Mouse (Mus musculus) neural tube, embryonic 11.5 days (tissue): ENCODE results near the gene Noxred1. TPM values are rescaled to one million over a fixed set of nuclear protein-coding genes. Genes with fewer than 3 reads are reported as not detected.

Source experiments
- ATAC-seq: fragments of 200-750 bp; cut with Nextera tagmentation; 2 replicates; pipeline ENCODE4 v1.8.0; 2017; ENCODE audit warnings: moderate number of reproducible peaks, mild to moderate bottlenecking, moderate TSS enrichment, moderate library complexity; ENCODE audit not compliant: insufficient read depth, low FRiP score, low TSS enrichment
- DNase-seq: peaks from one replicate; pipeline ENCODE4 v3.0.0-alpha.2; 2015; ENCODE audit warnings: low spot score
- H3K27ac ChIP-seq: fragments of 300-500 bp; sonication (generic); 2 replicates; pipeline ENCODE4 v1.5.1; 2014; ENCODE audit warnings: low read depth, mild to moderate bottlenecking, low read length
- H3K27me3 ChIP-seq: fragments of 300-500 bp; sonication (generic); 2 replicates; pipeline ENCODE4 v1.6.1; 2014; ENCODE audit warnings: mild to moderate bottlenecking, low read length, mixed read lengths; ENCODE audit not compliant: control insufficient read depth, insufficient read depth
- H3K36me3 ChIP-seq: fragments of 300-500 bp; sonication (generic); 2 replicates; pipeline ENCODE4 v1.6.1; 2014; ENCODE audit warnings: mild to moderate bottlenecking, low read length, moderate library complexity, mixed read lengths; ENCODE audit not compliant: control insufficient read depth, insufficient read depth
- H3K4me1 ChIP-seq: fragments of 300-500 bp; sonication (generic); 2 replicates; pipeline ENCODE4 v1.6.1; 2014; ENCODE audit warnings: low read length, mixed read lengths; ENCODE audit not compliant: control insufficient read depth, insufficient read depth
- H3K4me2 ChIP-seq: fragments of 300-500 bp; sonication (generic); 2 replicates; pipeline ENCODE4 v1.6.1; 2014; ENCODE audit warnings: low read depth, mild to moderate bottlenecking, moderate library complexity
- H3K4me3 ChIP-seq: fragments of 300-500 bp; sonication (generic); 2 replicates; pipeline ENCODE4 v1.5.1; 2014; ENCODE audit warnings: low read depth, low read length
- H3K9ac ChIP-seq: fragments of 300-500 bp; sonication (generic); 2 replicates; pipeline ENCODE4 v1.6.1; 2014; ENCODE audit warnings: mild to moderate bottlenecking, low read length
- H3K9me3 ChIP-seq: fragments of 300-500 bp; sonication (generic); 2 replicates; pipeline ENCODE4 v1.6.1; 2016; ENCODE audit warnings: low read length; ENCODE audit not compliant: control insufficient read depth
- WGBS: fragments of 180-500 bp; shearing (Covaris S2); extraction: QIAGEN DNeasy Blood & Tissue Kit; methylation state at CpG from one replicate; pipeline ENCODE4 v1.1.7; 2014; 5-methylcytosine and 5-hydroxymethylcytosine counted together
- microRNA-seq: library from miRNA; unstranded; fragments of <30 nt; microRNA quantifications from one replicate; pipeline ENCODE4, GENCODE M21; 2016
- polyA plus RNA-seq: library from polyadenylated mRNA; unstranded; fragments of >200 nt; fragmentation: Nextera tagmentation; extraction: Ambion mirVana; gene quantifications from 2 replicates; pipeline ENCODE4 v1.2.1, GENCODE M21; 2014

Gene Noxred1
- polyA plus RNA-seq, 1 experiment from 2014 or later = 0.78 TPM

- H3K4me2 ChIP-seq = no peak overlapping the region
- ATAC-seq = no peak
- 91% methylated on average over 1 of the region's 1 CpGs for WGBS
These were observed 43.5 kb downstream of the Noxred1 start for GRCm38 (mm10) chr12:87195069-87195468.

GRCm38 (mm10) chr12:87193008-87193407 is 45.5 kb downstream of the Noxred1 start:
- whole genome bisulfite sequencing = 91% methylated on average over 3 of the region's 3 CpGs

More at GRCm38 (mm10) chr12:87195069-87195468, 43.5 kb downstream of the Noxred1 start:
- Histone ChIP-seq H3K27ac (no peak overlapping the region), H3K4me1 (peaks cover 5% of the 10 kb centered on the region; the same call in 1 of the 2 replicates), H3K9ac (no peak overlapping the region), H3K4me3 (no peak overlapping the region), H3K27me3 (no peaks in the 10 kb centered on the region), H3K9me3 (no peaks in the 10 kb centered on the region), H3K36me3 (no peaks in the 10 kb centered on the region)
- no peak for DNase-seq

GRCm38 (mm10) chr12:87177631-87178030 is 60.9 kb downstream of the Noxred1 start:
- no peaks in the 10 kb centered on the region for H3K36me3 ChIP-seq
- ATAC-seq = no peak

More at GRCm38 (mm10) chr12:87193008-87193407, 45.5 kb downstream of the Noxred1 start:
- no peak overlapping the region for H3K4me3 ChIP-seq
- no peaks in the 10 kb centered on the region for H3K4me1 ChIP-seq
- no peak overlapping the region for H3K27ac ChIP-seq
- H3K9ac ChIP-seq = no peak overlapping the region
- no peaks in the 10 kb centered on the region for H3K36me3 ChIP-seq
- no peaks in the 10 kb centered on the region for H3K9me3 ChIP-seq
- H3K4me2 ChIP-seq = no peak overlapping the region
- H3K27me3 ChIP-seq = no peaks in the 10 kb centered on the region
- ATAC-seq = no peak
- no peak for DNase-seq

GRCm38 (mm10) chr12:87175194-87175946 is 63.2 kb downstream of the Noxred1 start:
- WGBS = 82% methylated on average over 4 of the region's 4 CpGs
- Histone ChIP-seq H3K27ac (no peak overlapping the region), H3K27me3 (no peaks in the 10 kb centered on the region), H3K36me3 (no peaks in the 10 kb centered on the region), H3K9ac (no peak overlapping the region), H3K4me1 (no peaks in the 10 kb centered on the region), H3K9me3 (no peaks in the 10 kb centered on the region), H3K4me2 (no peak overlapping the region), H3K4me3 (no peak overlapping the region)
- ATAC-seq (no peak), DNase-seq (no peak)

More at GRCm38 (mm10) chr12:87177631-87178030, 60.9 kb downstream of the Noxred1 start:
- no peaks in the 10 kb centered on the region for H3K27me3 ChIP-seq
- no peaks in the 10 kb centered on the region for H3K4me1 ChIP-seq
- no peak overlapping the region for H3K9ac ChIP-seq
- H3K27ac ChIP-seq = no peak overlapping the region
- no peak for DNase-seq
- no peak overlapping the region for H3K4me3 ChIP-seq
- H3K9me3 ChIP-seq = no peaks in the 10 kb centered on the region
- WGBS = 94% methylated on average over 4 of the region's 4 CpGs
- no peak overlapping the region for H3K4me2 ChIP-seq

Small RNA genes within 50 kb of the gene (microRNA-seq; reads per million reads assigned to microRNA genes)
- not detected for gene Gm47293

Other genes starting within 250 kb of the Noxred1 start
- 1.4 and 2.1 TPM in 2 replicates for gene Zdhhc22, start 248.3 kb downstream of the Noxred1 start, polyA plus RNA-seq
- 0.74 and 0.78 TPM in 2 replicates for gene Tmem63c, start 217.4 kb downstream of the Noxred1 start, polyA plus RNA-seq
- 0.24 and 0.56 TPM in 2 replicates for gene Ngb, start 136.2 kb downstream of the Noxred1 start, polyA plus RNA-seq
- 31.8 and 31.9 TPM in 2 replicates for gene Gstz1, start 91.6 kb downstream of the Noxred1 start, polyA plus RNA-seq
- 14.3 and 17.6 TPM in 2 replicates for gene Pomt2, start 90.8 kb downstream of the Noxred1 start, polyA plus RNA-seq
- gene Samd15, start 39.0 kb downstream of the Noxred1 start, polyA plus RNA-seq = 0.77 and 1.8 TPM in 2 replicates
- gene Tmed8, start 38.3 kb downstream of the Noxred1 start, polyA plus RNA-seq = 4.7 and 5.0 TPM in 2 replicates
- gene Vipas39, start 27.5 kb upstream of the Noxred1 start, polyA plus RNA-seq = 62.5 and 62.9 TPM in 2 replicates
- gene Ahsa1, start 27.7 kb upstream of the Noxred1 start, polyA plus RNA-seq = 224 and 233 TPM in 2 replicates
- 0.34 and 0.94 TPM in 2 replicates for gene Ism2, start 61.0 kb upstream of the Noxred1 start, polyA plus RNA-seq
- gene Sptlc2, start 149.6 kb upstream of the Noxred1 start, polyA plus RNA-seq = 55.5 and 70.0 TPM in 2 replicates
- 287 and 298 TPM in 2 replicates for gene Slirp, start 205.2 kb upstream of the Noxred1 start, polyA plus RNA-seq
- gene Alkbh1, start 205.3 kb upstream of the Noxred1 start, polyA plus RNA-seq = 45.6 and 47.0 TPM in 2 replicates
- 159 and 164 TPM in 2 replicates for gene Snw1, start 233.5 kb upstream of the Noxred1 start, polyA plus RNA-seq